Mouse (Mus musculus): ENCODE results near the gene Abcc9.

The Abcc9 gene

GRCm38 (mm10) chr6:142701652-142702637 is at the start of gene Abcc9:
TSS of gene Abcc9 (minus strand) at chr6:142702315.
- no peak for DNase-seq (ENCODE audit: extremely low read depth, low read depth, low spot score)

DNA sequence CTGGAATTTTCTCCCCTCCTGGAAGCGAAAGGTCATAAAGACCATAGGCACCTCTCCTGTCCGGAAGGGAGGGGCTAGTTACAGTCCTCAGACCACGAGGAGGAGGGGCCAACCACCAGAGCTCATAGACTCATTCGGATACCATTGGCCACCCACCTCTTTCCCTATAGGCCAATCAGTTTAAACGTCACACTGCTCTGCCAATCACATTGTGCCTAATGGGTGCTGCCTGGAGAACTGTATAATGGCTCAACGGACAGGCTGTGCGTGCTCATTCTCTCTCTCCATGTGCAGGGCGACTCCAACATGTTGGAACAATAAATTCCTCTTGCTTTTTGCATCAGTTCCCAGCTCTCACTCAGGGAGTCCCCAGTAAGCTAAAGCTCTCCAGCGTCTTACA is 49.2 kb upstream of the Abcc9 start:
- no peak for DNase-seq (ENCODE audit: extremely low read depth, low read depth, low spot score)

GRCm38 (mm10) chr6:142748057-142748708 is 46.1 kb upstream of the Abcc9 start:
- no peak for DNase-seq (ENCODE audit: extremely low read depth, low read depth, low spot score)

DNA sequence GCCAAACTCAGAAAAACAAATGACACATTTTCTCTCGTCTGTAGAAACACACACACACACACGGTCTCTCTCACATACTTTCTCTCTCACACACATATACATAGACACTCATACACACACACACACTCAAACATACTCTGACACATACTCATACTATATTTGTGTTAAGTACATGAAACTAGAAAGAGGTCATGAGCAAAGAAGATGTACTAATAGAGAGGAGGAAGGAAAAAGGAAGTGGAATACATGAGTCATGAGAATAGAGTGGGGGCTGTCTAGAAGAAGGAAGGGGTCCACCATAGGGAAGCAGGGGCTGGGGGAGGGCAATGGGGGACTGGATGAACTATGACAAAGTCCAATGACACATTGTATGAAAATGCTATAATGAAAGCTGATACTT is 45.0 kb upstream of the Abcc9 start:
- no peak for DNase-seq (ENCODE audit: extremely low read depth, low read depth, low spot score)

- no peak for DNase-seq (ENCODE audit: extremely low read depth, low read depth, low spot score)
Measured at GRCm38 (mm10) chr6:142746765-142747164, 44.6 kb upstream of the Abcc9 start.

GRCm38 (mm10) chr6:142745484-142745883 is 43.4 kb upstream of the Abcc9 start:
- no peak for DNase-seq (ENCODE audit: extremely low read depth, low read depth, low spot score)

DNA sequence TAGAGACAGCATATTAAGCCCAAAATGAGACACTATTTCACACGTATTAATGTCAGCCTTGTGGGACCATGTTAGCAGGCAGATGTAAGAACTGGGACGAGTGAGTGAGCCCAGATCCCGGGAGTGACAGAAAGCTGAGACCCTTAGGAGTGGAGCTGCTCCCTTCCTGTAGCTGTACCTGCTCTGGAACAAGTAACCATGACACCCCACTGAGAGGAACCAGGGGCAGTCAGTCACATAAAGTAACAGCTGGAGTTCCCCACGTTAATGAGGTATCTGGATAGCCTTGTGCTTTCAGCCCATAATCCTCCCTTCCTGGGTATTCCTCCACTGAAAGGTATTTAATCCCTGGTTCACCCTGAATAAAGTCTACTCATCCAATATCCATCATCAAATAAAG is 41.1 kb upstream of the Abcc9 start:
- DNase-seq (ENCODE audit: extremely low read depth, low read depth, low spot score) = no peak

DNA sequence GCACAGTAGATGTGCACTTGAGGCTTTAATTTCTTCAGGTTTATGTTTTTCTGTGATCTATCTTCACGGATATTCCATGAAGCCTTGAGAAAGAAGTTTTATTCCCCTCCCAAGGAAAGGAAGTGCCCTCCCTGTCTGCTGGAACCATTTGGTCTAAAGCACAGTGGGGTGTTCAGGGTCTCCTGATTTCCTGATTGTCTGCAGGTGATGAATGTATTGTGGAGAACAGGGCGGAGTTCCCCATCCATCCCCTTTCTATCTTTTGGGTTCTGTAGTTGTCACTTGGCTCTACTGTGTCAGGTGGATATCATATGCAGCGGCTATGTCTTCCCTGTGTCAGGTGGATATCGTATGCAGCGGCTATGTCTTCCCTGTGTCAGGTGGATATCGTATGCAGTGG is 39.6 kb upstream of the Abcc9 start:
- no peak for DNase-seq (ENCODE audit: extremely low read depth, low read depth, low spot score)

GRCm38 (mm10) chr6:142738637-142739036 is 36.5 kb upstream of the Abcc9 start:
- no peak for DNase-seq (ENCODE audit: extremely low read depth, low read depth, low spot score)

- DNase-seq (ENCODE audit: extremely low read depth, low read depth, low spot score) = no peak
Measured at GRCm38 (mm10) chr6:142738225-142738624, 36.1 kb upstream of the Abcc9 start.

DNA sequence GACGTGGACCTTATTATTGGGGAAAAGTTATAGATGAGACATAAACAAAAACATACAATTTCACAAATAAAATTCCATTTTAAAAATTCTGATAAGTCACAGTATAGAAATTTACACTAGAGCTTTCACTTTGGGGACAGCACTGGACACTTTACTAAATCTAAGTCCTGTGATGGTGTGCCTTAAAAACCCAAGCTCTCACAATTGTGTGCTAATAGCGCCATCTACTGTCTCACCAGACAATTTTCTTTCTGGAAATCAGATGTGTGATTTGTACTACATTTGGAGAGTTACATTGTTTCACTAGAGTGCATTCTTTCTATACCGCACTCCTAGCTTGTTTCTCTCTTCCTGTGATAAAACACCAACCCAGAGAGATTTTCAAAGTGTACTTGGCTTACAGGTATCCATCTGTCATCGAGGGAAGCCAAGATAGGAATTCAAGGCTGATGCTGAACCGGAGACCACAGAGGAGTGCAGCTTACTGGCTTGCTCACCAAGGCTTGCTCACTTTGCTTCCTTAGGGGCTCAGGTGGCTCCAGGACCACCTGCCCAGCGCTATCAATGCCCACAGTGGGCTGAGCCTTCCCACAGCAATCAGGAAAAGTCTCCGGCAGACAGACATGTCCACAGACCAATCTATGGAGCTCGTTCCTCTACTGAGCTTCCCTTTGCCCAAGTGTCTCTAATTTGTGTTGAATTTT is 33.3 kb upstream of the Abcc9 start:
- no peak for DNase-seq (ENCODE audit: extremely low read depth, low read depth, low spot score)

- DNase-seq (ENCODE audit: extremely low read depth, low read depth, low spot score) = no peak
Measured at GRCm38 (mm10) chr6:142732567-142733290, 30.6 kb upstream of the Abcc9 start.

GRCm38 (mm10) chr6:142726032-142726431 is 23.9 kb upstream of the Abcc9 start:
- no peak for DNase-seq (ENCODE audit: extremely low read depth, low read depth, low spot score)

GRCm38 (mm10) chr6:142721731-142722130 is 19.6 kb upstream of the Abcc9 start:
- DNase-seq (ENCODE audit: extremely low read depth, low read depth, low spot score) = no peak

GRCm38 (mm10) chr6:142720641-142721040 is 18.5 kb upstream of the Abcc9 start:
- DNase-seq (ENCODE audit: extremely low read depth, low read depth, low spot score) = no peak

- DNase-seq (ENCODE audit: extremely low read depth, low read depth, low spot score) = no peak
Measured at GRCm38 (mm10) chr6:142718167-142718566, 16.1 kb upstream of the Abcc9 start.

GRCm38 (mm10) chr6:142717186-142717585 is 15.1 kb upstream of the Abcc9 start:
- no peak for DNase-seq (ENCODE audit: extremely low read depth, low read depth, low spot score)

GRCm38 (mm10) chr6:142715026-142715425 is 12.9 kb upstream of the Abcc9 start:
- DNase-seq (ENCODE audit: extremely low read depth, low read depth, low spot score) = no peak

DNA sequence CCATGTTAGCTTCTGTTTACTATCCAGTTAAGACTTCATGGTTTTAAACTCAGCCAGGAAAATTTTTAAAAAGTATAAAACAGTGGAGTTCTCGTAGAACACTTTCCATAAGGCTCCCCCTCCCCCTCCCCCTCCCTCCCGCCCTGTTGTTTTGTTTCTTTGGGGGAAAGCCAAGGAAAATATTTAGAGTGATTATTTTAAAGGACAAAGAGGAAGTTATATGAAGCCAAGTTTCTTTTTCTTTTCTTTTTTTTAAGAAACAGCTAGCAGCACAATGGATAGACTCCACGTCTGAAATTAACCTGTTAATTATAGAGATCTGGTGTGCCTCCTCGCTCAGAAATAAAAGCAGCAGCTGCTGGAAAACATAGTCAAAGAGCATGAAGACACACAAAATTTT is 9.0 kb upstream of the Abcc9 start:
- DNase-seq (ENCODE audit: extremely low read depth, low read depth, low spot score) = no peak

- no peak for DNase-seq (ENCODE audit: extremely low read depth, low read depth, low spot score)
Measured at GRCm38 (mm10) chr6:142710690-142711089, 8.6 kb upstream of the Abcc9 start.

- no peak for DNase-seq (ENCODE audit: extremely low read depth, low read depth, low spot score)
Measured at GRCm38 (mm10) chr6:142708369-142708768, 6.3 kb upstream of the Abcc9 start.
